Mouse (Mus musculus) CH12.LX (cell line): Measurements from ENCODE around the gene Vwa3b.

ENCODE experiments used
- CHD2 ChIP-seq: IDR thresholded peaks from 2 replicates; pipeline ENCODE4 v1.6.1; 2011; ENCODE audit warnings: low read length, improper control_type of control experiment
- CTCF ChIP-seq, 2 experiments: IDR thresholded peaks in 1 of 2; conservative IDR thresholded peaks in 1 of 2; 2 replicates each; pipeline ENCODE4 v1.5.1; 2011 to 2012; ENCODE audit warnings: low read depth in 2 of 2, low read length in 2 of 2, improper control_type of control experiment in 1 of 2, inconsistent platforms in 1 of 2, mild to moderate bottlenecking in 1 of 2, moderate library complexity in 1 of 2
- E2F4 ChIP-seq: IDR thresholded peaks from 2 replicates; pipeline ENCODE4 v1.6.1; 2011; ENCODE audit warnings: low read depth, low read length, improper control_type of control experiment; ENCODE audit not compliant: insufficient replicate concordance
- ETS1 ChIP-seq: conservative IDR thresholded peaks from 2 replicates; pipeline ENCODE4 v1.6.1; 2012; ENCODE audit warnings: low read depth, mild to moderate bottlenecking, inconsistent platforms, low read length, improper control_type of control experiment, moderate library complexity
- GABPA ChIP-seq: IDR thresholded peaks from 2 replicates; pipeline ENCODE4 v1.6.1; 2012; ENCODE audit warnings: low read depth, low read length, improper control_type of control experiment, inconsistent platforms; ENCODE audit not compliant: insufficient replicate concordance
- PAX5 ChIP-seq: IDR thresholded peaks from 2 replicates; pipeline ENCODE4 v1.6.1; 2012; ENCODE audit warnings: low read length, inconsistent platforms, mixed read lengths
- POLR2A ChIP-seq: IDR thresholded peaks from 2 replicates; pipeline ENCODE4 v1.6.1; 2011; ENCODE audit warnings: low read depth, mild to moderate bottlenecking, improper control_type of control experiment, low read length
- POLR2AphosphoS2 ChIP-seq: IDR thresholded peaks from 2 replicates; pipeline ENCODE4 v1.6.1; 2011; ENCODE audit warnings: low read depth, low read length, improper control_type of control experiment
- RAD21 ChIP-seq: IDR thresholded peaks from 2 replicates; pipeline ENCODE4 v1.6.1; 2011; ENCODE audit warnings: low read depth, mild to moderate bottlenecking, low read length, improper control_type of control experiment, moderate library complexity
- SMC3 ChIP-seq: IDR thresholded peaks from 2 replicates; pipeline ENCODE4 v1.6.1; 2011; ENCODE audit warnings: low read depth, low read length, improper control_type of control experiment
- USF1 ChIP-seq: IDR thresholded peaks from 2 replicates; pipeline ENCODE4 v1.6.1; 2014; ENCODE audit warnings: low read depth, mild to moderate bottlenecking, inconsistent platforms, low read length, improper control_type of control experiment

DNA sequence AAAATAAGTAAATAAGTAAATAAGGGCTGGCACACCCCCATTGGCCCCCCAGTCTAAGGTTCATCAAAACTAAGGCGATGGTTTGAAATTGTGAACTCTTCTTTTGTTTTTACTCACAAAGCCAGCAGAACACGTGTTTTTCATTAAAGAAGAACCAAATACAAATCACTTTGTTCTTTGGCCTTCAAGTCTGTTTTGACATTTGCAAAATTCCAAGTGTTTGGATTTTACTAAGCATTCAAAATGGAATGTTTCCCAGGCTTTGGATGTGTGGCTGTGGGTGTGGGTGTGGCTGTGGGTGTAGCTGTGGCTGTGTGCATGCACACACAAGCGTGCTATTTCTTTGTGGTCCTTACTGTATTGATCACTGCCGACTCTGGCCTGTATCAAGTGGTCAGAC lies 27.3 kb downstream of the Vwa3b start:
- no peak for TF ChIP-seq POLR2A
- TF ChIP-seq CTCF (conservative IDR thresholded peaks at IDR 0.05 in 1 of 2, IDR thresholded peaks at IDR 0.05 in 1 of 2; ENCODE audit: low read depth in 2 of 2, low read length in 2 of 2), result no peak
- TF ChIP-seq E2F4, result no peak
- TF ChIP-seq POLR2AphosphoS2, result no peak
- TF ChIP-seq USF1, result no peak
- no peak for TF ChIP-seq SMC3
- no peak for TF ChIP-seq CHD2
- TF ChIP-seq ETS1, result no peak
- no peak for TF ChIP-seq RAD21
- TF ChIP-seq GABPA, result no peak
- no peak for TF ChIP-seq PAX5
